19 mouse cellular contexts compared by ENCODE assay signal in the genomic region with DNA sequence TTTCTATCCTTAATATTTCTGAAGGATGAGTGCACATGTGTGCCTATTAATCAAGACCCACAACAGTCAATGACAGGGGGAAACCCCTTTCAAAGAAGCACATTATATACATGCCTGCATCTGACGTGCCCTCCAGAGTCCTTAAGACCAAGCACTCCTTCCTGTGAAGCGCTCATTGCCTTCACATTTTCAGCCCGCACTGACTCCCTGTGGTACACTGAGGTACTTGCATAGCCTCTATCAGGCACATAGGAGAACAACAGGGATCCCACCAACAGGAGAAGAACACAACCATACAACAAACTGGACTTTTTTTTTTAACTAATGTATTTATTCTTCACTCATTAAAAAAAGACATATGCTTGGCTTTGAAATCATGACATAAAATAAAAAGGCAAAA.
A peak's percentile ranks its signal among the peaks of the same experiment; 100 is the strongest.
DNase-seq lines count a peak whose midpoint lies in the region; ATAC-seq and TF ChIP-seq lines count a peak whose summit lies in the region.
"Had no signal": no experiment of that assay in that cellular context is flagged by ENCODE, and none has a peak within 500 bp of the region (broad histone marks: within the 10 kb centered on the region; RNA-seq: fewer than 3 reads in every experiment).

No protein-coding gene starts in this region.

- H3K27me3 ChIP-seq in kidney, postnatal 0 days (ENCODE audit: insufficient read depth, low read length) = no peaks in the 10 kb centered on the region
- no peaks in the 10 kb centered on the region for H3K27me3 ChIP-seq in midbrain, embryonic 14.5 days (ENCODE audit: control insufficient read depth, insufficient read depth, low read length)
- H3K27me3 ChIP-seq in midbrain, embryonic 13.5 days = no peaks in the 10 kb centered on the region
- H3K27me3 ChIP-seq: embryonic facial prominence, embryonic 12.5 days; limb, embryonic 15.5 days; neural tube, embryonic 12.5 days had no signal

- peaks cover 3% of the 10 kb centered on the region; the same call in 1 of the 2 replicates for H3K36me3 ChIP-seq in kidney, postnatal 0 days (ENCODE audit: insufficient read depth, low read length)
- H3K36me3 ChIP-seq in midbrain, embryonic 14.5 days (ENCODE audit: control insufficient read depth, insufficient read depth, low read length) = peaks cover 68% of the 10 kb centered on the region
- H3K36me3 ChIP-seq in midbrain, embryonic 13.5 days = peaks cover 68% of the 10 kb centered on the region

- H3K27ac ChIP-seq in kidney, postnatal 0 days = no peak overlapping the region
- no peak overlapping the region for H3K27ac ChIP-seq in midbrain, embryonic 14.5 days (replicated peaks; ENCODE audit: low read depth, low read length)
- H3K27ac ChIP-seq in midbrain, embryonic 13.5 days = no peak overlapping the region
- H3K27ac ChIP-seq in cortical plate, adult 2 months (ENCODE audit: insufficient read depth, low read length) = no peak overlapping the region
- H3K27ac ChIP-seq: embryonic facial prominence, embryonic 12.5 days; heart, adult 2 months; hindbrain, embryonic 10.5 days; limb, embryonic 15.5 days; neural tube, embryonic 12.5 days had no signal

- H3K4me3 ChIP-seq in kidney, postnatal 0 days (replicated peaks; ENCODE audit: low read depth, low read length) = no peak overlapping the region
- no peak overlapping the region for H3K4me3 ChIP-seq in midbrain, embryonic 14.5 days (replicated peaks; ENCODE audit: low read depth, low read length)
- H3K4me3 ChIP-seq in midbrain, embryonic 13.5 days (replicated peaks) = no peak overlapping the region
- H3K4me3 ChIP-seq in cortical plate, adult 2 months (ENCODE audit: insufficient read depth, low read length) = no peak overlapping the region
- H3K4me3 ChIP-seq: embryonic facial prominence, embryonic 12.5 days; erythroblast, embryonic 14.5 days; heart, adult 2 months; hindbrain, embryonic 10.5 days; limb, embryonic 15.5 days; neural tube, embryonic 12.5 days had no signal

- peak; percentile 61 for TF ChIP-seq CTCF in kidney, postnatal 0 days (IDR thresholded peaks at IDR 0.05; ENCODE audit: low read depth)
- TF ChIP-seq CTCF in cortical plate, adult 2 months (IDR thresholded peaks at IDR 0.05; ENCODE audit: extremely low read depth, insufficient read depth, low read length) = peak; percentile 44

- H3K9ac ChIP-seq in kidney, postnatal 0 days (ENCODE audit: low read depth, low read length) = no peak overlapping the region
- H3K9ac ChIP-seq in midbrain, embryonic 14.5 days (replicated peaks; ENCODE audit: low read length) = no peak overlapping the region
- no peak overlapping the region for H3K9ac ChIP-seq in midbrain, embryonic 13.5 days (replicated peaks)
- H3K9ac ChIP-seq: embryonic facial prominence, embryonic 12.5 days; limb, embryonic 15.5 days; neural tube, embryonic 12.5 days had no signal

- no peak for TF ChIP-seq POLR2A in cortical plate, adult 2 months (IDR thresholded peaks at IDR 0.05; ENCODE audit: extremely low read depth, insufficient read depth, low read length)

- WGBS in kidney, postnatal 0 days = 79% methylated on average over 3 of the region's 3 CpGs
- WGBS in midbrain, embryonic 14.5 days = 85% methylated on average over 3 of the region's 3 CpGs
- WGBS in midbrain, embryonic 13.5 days = 84% methylated on average over 3 of the region's 3 CpGs

- no peak overlapping the region for H3K4me2 ChIP-seq in kidney, postnatal 0 days (ENCODE audit: low read length)
- no peak overlapping the region for H3K4me2 ChIP-seq in midbrain, embryonic 14.5 days (ENCODE audit: low read length)
- H3K4me2 ChIP-seq in midbrain, embryonic 13.5 days (replicated peaks) = no peak overlapping the region
- H3K4me2 ChIP-seq: embryonic facial prominence, embryonic 12.5 days; limb, embryonic 15.5 days; neural tube, embryonic 12.5 days had no signal

- DNase-seq in kidney, postnatal 0 days (ENCODE audit: low spot score) = peak; percentile 43
- DNase-seq in kidney, adult 18-20 months = no peak
- peak; percentile 35 for DNase-seq in midbrain, embryonic 14.5 days
- DNase-seq in ES-CJ7 (ENCODE audit: low read depth, low spot score) = peak; percentile 15
- DNase-seq in heart, postnatal 4 days = no peak
- DNase-seq: cerebellum, adult 9-10 months; gastrocnemius, postnatal 14 days; heart, adult 2 months; kidney, adult 9 months; lung, postnatal 4 days; right cerebral cortex, postnatal 4 days had no signal

- H3K4me1 ChIP-seq in kidney, postnatal 0 days (replicated peaks; ENCODE audit: insufficient read depth, low read length) = no peaks in the 10 kb centered on the region
- H3K4me1 ChIP-seq in midbrain, embryonic 14.5 days (ENCODE audit: control insufficient read depth, insufficient read depth, low read length) = no peaks in the 10 kb centered on the region
- no peaks in the 10 kb centered on the region for H3K4me1 ChIP-seq in midbrain, embryonic 13.5 days (replicated peaks)
- H3K4me1 ChIP-seq in cortical plate, adult 2 months (ENCODE audit: control insufficient read depth, insufficient read depth, low read length) = no peaks in the 10 kb centered on the region
- H3K4me1 ChIP-seq: hindbrain, embryonic 10.5 days; limb, embryonic 15.5 days; neural tube, embryonic 12.5 days had no signal

- no peak for ATAC-seq in kidney, postnatal 0 days (replicated peaks; ENCODE audit: low FRiP score, low read depth)
- no peak for ATAC-seq in midbrain, embryonic 14.5 days (ENCODE audit: low FRiP score, low TSS enrichment)
- no peak for ATAC-seq in midbrain, embryonic 13.5 days
- ATAC-seq: forebrain, embryonic 14.5 days had no signal

- H3K9me3 ChIP-seq in kidney, postnatal 0 days (replicated peaks; ENCODE audit: low read length) = no peaks in the 10 kb centered on the region
- H3K9me3 ChIP-seq in midbrain, embryonic 14.5 days (ENCODE audit: control insufficient read depth, low read length) = no peaks in the 10 kb centered on the region
- no peaks in the 10 kb centered on the region for H3K9me3 ChIP-seq in midbrain, embryonic 13.5 days
- H3K9me3 ChIP-seq: embryonic facial prominence, embryonic 12.5 days; hindbrain, embryonic 10.5 days; limb, embryonic 15.5 days; neural tube, embryonic 12.5 days had no signal

Comparison
In these comparisons a context has a peak if more than half of its experiments do, and no peak if none do; other contexts are left out.
1. DNase-seq: peak in kidney, postnatal 0 days (single experiment), midbrain, embryonic 14.5 days (single experiment) and ES-CJ7 (single experiment); none in kidney, adult 18-20 months (single experiment) and heart, postnatal 4 days (single experiment).